Mouse (Mus musculus) embryo, embryonic 10 days (tissue): ENCODE measurements at regions not wholly inside any gene's neighbourhood (a gene's known extent, or its start where the extent isn't known, plus 50 kb on each side); places are given as distances from the start of the nearest gene placed in this dataset.

Experiments
- DNase-seq: peaks from one replicate; pipeline ENCODE4 v3.0.0-alpha.2; 2015; ENCODE audit warnings: low spot score

- no peak for DNase-seq
Measured at GRCm38 (mm10) chr9:94239479-94240241, 298.2 kb downstream of the 1190002N15Rik start.

- DNase-seq, result no peak
Measured at GRCm38 (mm10) chr9:94238565-94238964, 299.3 kb downstream of the 1190002N15Rik start.

GRCm38 (mm10) chr9:94229537-94229936, 308.3 kb downstream of the 1190002N15Rik start:
- DNase-seq, result no peak

GRCm38 (mm10) chr9:94219116-94219515, 318.8 kb downstream of the 1190002N15Rik start:
- no peak for DNase-seq

GRCm38 (mm10) chr9:94216414-94217279, 321.2 kb downstream of the 1190002N15Rik start:
- peak; percentile 30 for DNase-seq

- DNase-seq, result no peak
Measured at GRCm38 (mm10) chr9:94210467-94211249, 327.2 kb downstream of the 1190002N15Rik start.

GRCm38 (mm10) chr9:94208987-94209386, 328.9 kb downstream of the 1190002N15Rik start:
- no peak for DNase-seq

- DNase-seq, result no peak
Measured at GRCm38 (mm10) chr9:94200892-94201291, 337.0 kb downstream of the 1190002N15Rik start.

GRCm38 (mm10) chr9:94199864-94200263, 338.0 kb downstream of the 1190002N15Rik start:
- DNase-seq, result no peak

- DNase-seq, result no peak
Measured at GRCm38 (mm10) chr9:94191083-94191482, 346.8 kb downstream of the 1190002N15Rik start.

- DNase-seq, result no peak
Measured at GRCm38 (mm10) chr9:94189872-94190800, 347.7 kb downstream of the 1190002N15Rik start.

- DNase-seq, result no peak
Measured at GRCm38 (mm10) chr9:94188124-94188523, 349.8 kb downstream of the 1190002N15Rik start.

- no peak for DNase-seq
Measured at GRCm38 (mm10) chr9:94169905-94170612, 367.8 kb downstream of the 1190002N15Rik start.

GRCm38 (mm10) chr9:94163671-94164070, 374.2 kb downstream of the 1190002N15Rik start:
- no peak for DNase-seq

- DNase-seq, result no peak
Measured at GRCm38 (mm10) chr9:94155581-94155980, 382.3 kb downstream of the 1190002N15Rik start.

GRCm38 (mm10) chr9:94148474-94148873, 389.4 kb downstream of the 1190002N15Rik start:
- no peak for DNase-seq

- DNase-seq, result no peak
Measured at GRCm38 (mm10) chr9:94146787-94147186, 391.1 kb downstream of the 1190002N15Rik start.

- DNase-seq, result no peak
Measured at GRCm38 (mm10) chr9:94136444-94136843, 401.4 kb downstream of the 1190002N15Rik start.

GRCm38 (mm10) chr9:94133682-94134081, 404.2 kb downstream of the 1190002N15Rik start:
- no peak for DNase-seq

- DNase-seq, result no peak
Measured at GRCm38 (mm10) chr9:94131367-94131766, 406.5 kb downstream of the 1190002N15Rik start.
